Mouse (Mus musculus): ENCODE results near the gene Gm17409. TPM values are rescaled to one million over a fixed set of nuclear protein-coding genes. Genes with fewer than 3 reads are reported as not detected.

Gm17409 gene
- total RNA-seq, 1 experiment: not detected

DNA sequence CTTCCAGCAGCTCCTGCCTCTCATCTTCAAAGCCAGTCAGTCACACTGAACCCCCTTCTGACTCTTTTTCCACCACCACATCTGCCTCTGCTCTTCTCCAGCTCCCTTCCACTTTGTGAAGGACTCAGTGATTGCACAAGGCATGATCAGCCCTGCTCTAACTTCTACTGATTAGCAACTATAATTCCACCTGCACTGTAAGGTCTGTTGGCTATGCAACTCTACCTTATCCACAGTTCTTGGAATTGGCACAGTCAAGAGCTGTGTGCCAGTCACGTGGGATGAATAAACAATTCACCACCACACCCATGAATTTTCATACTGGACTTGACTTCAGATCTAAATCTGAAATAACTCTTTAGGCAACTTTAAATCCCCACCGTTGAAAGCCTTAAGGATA is 36.6 kb upstream of the Gm17409 start:
- Histone ChIP-seq H3K27ac (ENCODE audit: insufficient read depth, low read depth, low read length, poor library complexity, severe bottlenecking) (no peak overlapping the region), H3K9me3 (ENCODE audit: control insufficient read depth, insufficient read depth, low read depth, low read length) (no peaks in the 10 kb centered on the region), H3K9ac (ENCODE audit: insufficient read depth, low read depth, low read length, poor library complexity, severe bottlenecking) (no peak overlapping the region), H3K4me1 (ENCODE audit: control insufficient read depth in 2 of 2, insufficient read depth in 2 of 2, low read length in 2 of 2, poor library complexity in 1 of 2) (no peaks in the 10 kb centered on the region), H3K36me3 (ENCODE audit: control insufficient read depth, insufficient read depth, low read length, poor library complexity, severe bottlenecking) (no peaks in the 10 kb centered on the region), H3K4me3 (ENCODE audit: insufficient read depth in 1 of 2, low read depth in 1 of 2, low read length in 2 of 2, poor library complexity in 1 of 2, severe bottlenecking in 1 of 2) (no peak overlapping the region)
- TF ChIP-seq ZC3H11A (IDR thresholded peaks at IDR 0.05; ENCODE audit: borderline replicate concordance, low read depth, low read length) (no peak), MAFK (IDR thresholded peaks at IDR 0.05; ENCODE audit: insufficient read depth, low read depth, low read length) (no peak), HCFC1 (IDR thresholded peaks at IDR 0.05; ENCODE audit: borderline replicate concordance, insufficient read depth, low read length) (no peak), CHD2 (IDR thresholded peaks at IDR 0.05; ENCODE audit: low read depth, low read length) (no peak), ZNF384 (IDR thresholded peaks at IDR 0.05; ENCODE audit: low read depth, low read length) (no peak)
- in situ Hi-C loops (cut with MboI; ENCODE audit: low sequenced_read_pairs in 2 of 2, unreplicated experiment in 2 of 2): no loop called here
- DNase-seq (ENCODE audit: low read depth, low spot score): no peak

DNA sequence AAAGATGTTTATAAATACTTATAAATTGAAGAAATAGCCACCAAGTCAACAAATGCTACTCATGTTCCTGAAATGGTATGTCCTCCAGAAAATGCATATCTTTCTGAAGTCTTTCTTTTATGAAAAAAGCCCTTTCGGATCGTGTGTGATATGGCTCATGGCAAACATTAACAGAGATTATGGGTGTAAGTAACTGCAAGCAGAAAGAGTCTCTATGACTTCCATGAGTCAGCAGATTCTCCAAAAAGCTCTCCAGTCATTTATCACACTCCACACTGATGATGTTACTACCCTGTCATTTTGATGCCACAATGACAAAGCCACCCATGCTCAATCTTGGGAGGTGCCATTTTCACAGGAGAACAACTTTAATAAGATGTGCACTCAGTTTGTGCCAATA is 35.5 kb upstream of the Gm17409 start:
- Histone ChIP-seq H3K36me3 (ENCODE audit: control insufficient read depth, insufficient read depth, low read length, poor library complexity, severe bottlenecking) (no peaks in the 10 kb centered on the region), H3K9me3 (ENCODE audit: control insufficient read depth, insufficient read depth, low read depth, low read length) (no peaks in the 10 kb centered on the region), H3K27ac (ENCODE audit: insufficient read depth, low read depth, low read length, poor library complexity, severe bottlenecking) (no peak overlapping the region), H3K9ac (ENCODE audit: insufficient read depth, low read depth, low read length, poor library complexity, severe bottlenecking) (no peak overlapping the region), H3K4me1 (ENCODE audit: control insufficient read depth in 2 of 2, insufficient read depth in 2 of 2, low read length in 2 of 2, poor library complexity in 1 of 2) (no peaks in the 10 kb centered on the region), H3K4me3 (ENCODE audit: insufficient read depth in 1 of 2, low read depth in 1 of 2, low read length in 2 of 2, poor library complexity in 1 of 2, severe bottlenecking in 1 of 2) (no peak overlapping the region)
- no peak for TF ChIP-seq MAFK (IDR thresholded peaks at IDR 0.05; ENCODE audit: insufficient read depth, low read depth, low read length)
- no peak for TF ChIP-seq ZC3H11A (IDR thresholded peaks at IDR 0.05; ENCODE audit: borderline replicate concordance, low read depth, low read length)
- TF ChIP-seq HCFC1 (IDR thresholded peaks at IDR 0.05; ENCODE audit: borderline replicate concordance, insufficient read depth, low read length): no peak
- no peak for TF ChIP-seq CHD2 (IDR thresholded peaks at IDR 0.05; ENCODE audit: low read depth, low read length)
- no peak for DNase-seq (ENCODE audit: low read depth, low spot score)
- in situ Hi-C loops (cut with MboI; ENCODE audit: low sequenced_read_pairs in 2 of 2, unreplicated experiment in 2 of 2): no loop called here

DNA sequence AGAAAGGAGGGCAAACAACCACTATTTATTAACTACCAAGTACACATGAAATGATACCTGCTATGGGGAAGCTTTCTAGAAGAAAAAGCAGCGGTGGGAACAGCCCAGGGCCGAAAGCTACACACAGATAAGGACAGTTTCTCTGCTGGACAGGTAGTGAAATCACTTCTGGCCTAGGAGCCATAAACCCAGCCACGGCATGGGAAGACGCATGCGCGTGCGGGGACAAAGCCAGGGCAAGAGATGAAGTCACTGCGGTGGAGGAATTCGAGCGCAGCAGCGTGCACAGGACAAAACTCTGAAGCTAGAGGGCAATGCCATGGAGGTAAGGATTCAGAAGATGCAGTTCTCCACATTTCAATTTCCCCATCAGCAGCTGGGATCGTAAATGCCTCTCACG is 34.4 kb upstream of the Gm17409 start:
- H3K9ac ChIP-seq (ENCODE audit: insufficient read depth, low read depth, low read length, poor library complexity, severe bottlenecking): no peak overlapping the region
- no peak for DNase-seq (ENCODE audit: low read depth, low spot score)
- no peaks in the 10 kb centered on the region for H3K9me3 ChIP-seq (ENCODE audit: control insufficient read depth, insufficient read depth, low read depth, low read length)
- H3K4me1 ChIP-seq (ENCODE audit: control insufficient read depth in 2 of 2, insufficient read depth in 2 of 2, low read length in 2 of 2, poor library complexity in 1 of 2): no peaks in the 10 kb centered on the region
- no peak for TF ChIP-seq MAFK (IDR thresholded peaks at IDR 0.05; ENCODE audit: insufficient read depth, low read depth, low read length)
- TF ChIP-seq HCFC1 (IDR thresholded peaks at IDR 0.05; ENCODE audit: borderline replicate concordance, insufficient read depth, low read length): no peak
- TF ChIP-seq CHD2 (IDR thresholded peaks at IDR 0.05; ENCODE audit: low read depth, low read length): no peak
- no peak for TF ChIP-seq ZNF384 (IDR thresholded peaks at IDR 0.05; ENCODE audit: low read depth, low read length)
- TF ChIP-seq ZC3H11A (IDR thresholded peaks at IDR 0.05; ENCODE audit: borderline replicate concordance, low read depth, low read length): no peak
- H3K36me3 ChIP-seq (ENCODE audit: control insufficient read depth, insufficient read depth, low read length, poor library complexity, severe bottlenecking): no peaks in the 10 kb centered on the region
- no peak overlapping the region for H3K27ac ChIP-seq (ENCODE audit: insufficient read depth, low read depth, low read length, poor library complexity, severe bottlenecking)
- no peak overlapping the region for H3K4me3 ChIP-seq (ENCODE audit: insufficient read depth in 1 of 2, low read depth in 1 of 2, low read length in 2 of 2, poor library complexity in 1 of 2, severe bottlenecking in 1 of 2)
- in situ Hi-C loops (cut with MboI; ENCODE audit: low sequenced_read_pairs in 2 of 2, unreplicated experiment in 2 of 2): no loop called here

DNA sequence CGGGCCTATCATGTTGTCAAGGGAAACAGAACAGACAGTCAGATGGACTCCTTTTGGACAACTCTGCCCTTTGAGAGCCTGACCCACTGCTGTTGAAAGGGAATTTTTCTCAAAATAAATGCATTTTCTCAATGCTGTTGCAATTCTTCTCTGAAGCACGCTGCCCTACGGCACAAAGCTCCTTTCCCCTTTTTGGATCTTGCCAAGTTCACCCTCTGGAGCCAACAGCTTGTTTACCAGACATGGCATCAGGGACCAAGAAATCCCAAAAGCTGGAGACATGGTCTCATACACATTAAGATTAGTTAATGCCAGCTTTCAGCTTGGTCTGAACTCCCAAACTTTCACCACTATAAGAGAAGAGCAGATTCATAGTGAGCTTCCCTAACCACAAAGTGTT is 33.0 kb upstream of the Gm17409 start:
- in situ Hi-C loops (cut with MboI; ENCODE audit: low sequenced_read_pairs in 2 of 2, unreplicated experiment in 2 of 2): no loop called here
- Histone ChIP-seq H3K4me3 (ENCODE audit: insufficient read depth in 1 of 2, low read depth in 1 of 2, low read length in 2 of 2, poor library complexity in 1 of 2, severe bottlenecking in 1 of 2) (no peak overlapping the region), H3K9ac (ENCODE audit: insufficient read depth, low read depth, low read length, poor library complexity, severe bottlenecking) (no peak overlapping the region), H3K27ac (ENCODE audit: insufficient read depth, low read depth, low read length, poor library complexity, severe bottlenecking) (no peak overlapping the region), H3K9me3 (ENCODE audit: control insufficient read depth, insufficient read depth, low read depth, low read length) (no peaks in the 10 kb centered on the region), H3K36me3 (ENCODE audit: control insufficient read depth, insufficient read depth, low read length, poor library complexity, severe bottlenecking) (no peaks in the 10 kb centered on the region), H3K4me1 (ENCODE audit: control insufficient read depth in 2 of 2, insufficient read depth in 2 of 2, low read length in 2 of 2, poor library complexity in 1 of 2) (no peaks in the 10 kb centered on the region)
- no peak for DNase-seq (ENCODE audit: low read depth, low spot score)
- TF ChIP-seq ZNF384 (IDR thresholded peaks at IDR 0.05; ENCODE audit: low read depth, low read length) (no peak), MAFK (IDR thresholded peaks at IDR 0.05; ENCODE audit: insufficient read depth, low read depth, low read length) (no peak), ZC3H11A (IDR thresholded peaks at IDR 0.05; ENCODE audit: borderline replicate concordance, low read depth, low read length) (no peak), HCFC1 (IDR thresholded peaks at IDR 0.05; ENCODE audit: borderline replicate concordance, insufficient read depth, low read length) (no peak), CHD2 (IDR thresholded peaks at IDR 0.05; ENCODE audit: low read depth, low read length) (no peak)

DNA sequence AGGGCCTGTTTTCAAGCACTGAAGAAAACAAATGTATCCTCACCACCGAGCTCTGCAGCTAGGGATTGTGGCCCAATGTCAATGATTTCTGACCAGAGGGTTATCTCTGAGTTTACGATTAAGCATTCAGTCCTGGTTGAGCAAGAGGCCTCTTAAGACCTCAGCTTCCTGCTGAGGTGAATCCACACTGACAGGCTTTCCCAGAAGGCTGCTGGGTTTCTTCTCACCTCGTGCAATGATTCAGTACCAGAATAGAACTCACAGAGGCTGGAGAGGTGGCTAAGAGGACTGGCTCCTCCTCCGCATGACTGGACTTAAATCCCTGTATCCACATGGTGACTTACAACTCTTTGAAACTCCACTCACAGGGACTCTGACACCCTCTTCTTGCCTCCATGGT is 26.8 kb upstream of the Gm17409 start:
- Histone ChIP-seq H3K36me3 (ENCODE audit: control insufficient read depth, insufficient read depth, low read length, poor library complexity, severe bottlenecking) (no peaks in the 10 kb centered on the region), H3K4me1 (ENCODE audit: control insufficient read depth in 2 of 2, insufficient read depth in 2 of 2, low read length in 2 of 2, poor library complexity in 1 of 2) (no peaks in the 10 kb centered on the region), H3K9ac (ENCODE audit: insufficient read depth, low read depth, low read length, poor library complexity, severe bottlenecking) (no peak overlapping the region), H3K27ac (ENCODE audit: insufficient read depth, low read depth, low read length, poor library complexity, severe bottlenecking) (no peak overlapping the region), H3K9me3 (ENCODE audit: control insufficient read depth, insufficient read depth, low read depth, low read length) (no peaks in the 10 kb centered on the region), H3K4me3 (ENCODE audit: insufficient read depth in 1 of 2, low read depth in 1 of 2, low read length in 2 of 2, poor library complexity in 1 of 2, severe bottlenecking in 1 of 2) (no peak overlapping the region)
- in situ Hi-C loops (cut with MboI; ENCODE audit: low sequenced_read_pairs in 2 of 2, unreplicated experiment in 2 of 2): no loop called here
- TF ChIP-seq ZNF384 (IDR thresholded peaks at IDR 0.05; ENCODE audit: low read depth, low read length) (no peak), HCFC1 (IDR thresholded peaks at IDR 0.05; ENCODE audit: borderline replicate concordance, insufficient read depth, low read length) (no peak), MAFK (IDR thresholded peaks at IDR 0.05; ENCODE audit: insufficient read depth, low read depth, low read length) (no peak), ZC3H11A (IDR thresholded peaks at IDR 0.05; ENCODE audit: borderline replicate concordance, low read depth, low read length) (no peak), CHD2 (IDR thresholded peaks at IDR 0.05; ENCODE audit: low read depth, low read length) (no peak)
- no peak for DNase-seq (ENCODE audit: low read depth, low spot score)

All from ES-E14 (cell line).